Mouse (Mus musculus) cerebellum, postnatal 25 days (tissue): ENCODE measurements at regions not wholly inside any gene's neighbourhood (a gene's known extent, or its start where the extent isn't known, plus 50 kb on each side); places are given as distances from the start of the nearest gene placed in this dataset.
A peak's percentile ranks its signal among the peaks of the same experiment; 100 is the strongest.

Source experiments
- DNase-seq, 2 experiments: peaks; one replicate each; pipeline ENCODE4 v3.0.0; 2021; ENCODE audit warnings: mixed read lengths in 2 of 2

DNA sequence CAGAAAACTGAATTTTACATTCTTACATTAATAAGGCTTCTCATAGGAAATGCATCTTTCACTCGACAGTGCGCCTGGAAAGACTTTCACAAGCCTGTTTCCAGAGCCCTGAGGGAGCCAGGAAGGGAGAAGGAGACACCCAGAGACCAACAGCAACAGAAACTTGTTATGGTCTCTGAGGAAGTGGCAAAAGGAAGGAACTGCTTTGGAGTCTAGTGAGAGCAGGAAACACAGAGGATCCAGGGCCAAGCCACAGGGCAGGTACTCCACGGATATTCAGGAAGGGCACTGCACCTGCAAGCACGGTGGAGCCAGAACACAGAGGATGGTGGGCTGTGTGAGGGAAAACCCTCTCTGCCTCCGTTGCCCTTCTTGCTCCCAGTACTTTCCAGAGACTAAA is 554.8 kb downstream of the Ptprc start:
- no peak for DNase-seq

DNA sequence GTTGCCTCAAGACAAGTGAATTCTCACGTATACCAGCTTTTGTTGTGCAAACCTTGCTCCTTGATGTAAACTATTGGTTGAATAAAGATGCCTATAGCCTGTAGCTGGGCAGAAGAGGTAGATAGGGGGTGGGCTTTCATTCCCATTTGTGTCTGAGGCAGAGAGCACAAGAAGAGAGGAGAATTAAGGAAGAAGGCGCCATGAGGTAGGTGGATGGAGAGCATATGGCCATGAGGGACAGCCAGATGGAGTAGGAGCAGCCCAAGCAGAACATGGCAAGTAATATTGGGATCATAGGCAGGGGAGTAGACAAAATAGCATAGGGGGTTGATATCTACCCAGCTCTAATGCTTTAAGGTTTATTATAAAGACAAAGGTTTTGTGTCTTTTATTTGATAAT is 557.3 kb downstream of the Ptprc start:
- DNase-seq = peak; percentile 48 to 51

GRCm38 (mm10) chr1:137617513-137617912 is 558.0 kb downstream of the Ptprc start:
- DNase-seq = peak; percentile 23 to 30

GRCm38 (mm10) chr1:137606716-137607115 is 568.8 kb downstream of the Ptprc start:
- DNase-seq = no peak

- DNase-seq = no peak
These were observed 569.4 kb downstream of the Ptprc start for GRCm38 (mm10) chr1:137605890-137606663.

- no peak for DNase-seq
These were observed 581.8 kb downstream of the Ptprc start for GRCm38 (mm10) chr1:137593732-137594131.

GRCm38 (mm10) chr1:137591891-137592290 is 583.6 kb downstream of the Ptprc start:
- peak in 1 of 2 experiments; percentile 32 for DNase-seq

DNA sequence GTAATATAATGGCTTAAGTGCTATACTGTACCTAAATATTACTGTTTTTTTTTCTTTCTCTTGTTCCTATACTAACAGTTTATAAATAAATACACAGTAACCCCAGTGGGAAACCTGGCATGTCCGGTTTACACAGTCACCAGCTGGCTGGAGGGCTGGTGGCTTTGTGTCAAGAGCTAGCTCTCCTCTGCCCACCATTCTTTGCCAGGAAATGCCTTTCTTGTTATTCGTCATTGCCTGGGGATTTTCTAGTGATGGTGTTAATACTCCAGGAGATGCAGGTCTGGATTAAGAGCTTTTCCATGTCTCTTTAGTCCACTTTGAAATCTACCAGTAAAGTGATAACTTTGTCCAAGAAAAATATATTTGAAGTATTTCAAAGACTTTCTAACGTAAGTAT is 584.2 kb downstream of the Ptprc start:
- peak; percentile 77 to 87 for DNase-seq

GRCm38 (mm10) chr1:137588304-137589300 is 586.9 kb downstream of the Ptprc start:
- peak; percentile 82 to 85 for DNase-seq

DNA sequence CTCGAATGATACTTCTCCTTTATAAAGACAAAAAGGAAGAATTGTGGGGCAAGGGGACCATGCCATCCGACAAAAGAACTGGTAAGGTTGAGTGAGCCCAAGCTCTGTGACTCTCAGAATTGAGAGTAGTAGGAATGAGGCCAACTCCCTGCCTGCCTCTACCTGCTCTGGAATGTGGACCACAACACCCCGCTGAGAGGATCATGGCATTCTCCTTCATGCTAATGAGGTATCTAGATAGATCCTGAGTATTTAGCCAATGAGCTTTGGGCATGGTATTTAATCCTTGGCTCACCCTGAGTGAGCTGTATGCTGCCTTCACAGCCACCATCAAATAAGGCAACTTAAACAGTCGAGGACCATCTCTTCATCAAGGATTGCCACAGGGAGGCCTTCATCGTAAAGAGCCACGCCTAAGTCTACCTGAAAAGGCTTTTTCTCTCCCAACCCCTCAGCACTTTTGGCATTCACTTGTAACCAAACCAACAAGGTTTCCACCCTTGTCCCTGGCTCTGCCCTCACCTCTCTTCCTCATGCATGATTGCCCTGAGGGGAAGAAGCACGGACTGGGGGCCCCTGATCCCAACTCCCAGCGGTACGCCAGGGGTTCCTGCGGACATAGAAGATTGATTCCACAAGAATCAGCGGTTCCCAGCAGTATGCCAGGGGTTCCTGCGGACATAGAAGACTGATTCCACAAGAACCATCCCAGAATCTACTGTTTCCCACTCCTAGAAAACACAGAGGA is 587.9 kb downstream of the Ptprc start:
- peak; percentile 38 to 60 for DNase-seq

- DNase-seq = peak; percentile 34 to 43
These were observed 590.8 kb downstream of the Ptprc start for GRCm38 (mm10) chr1:137584696-137585095.

DNA sequence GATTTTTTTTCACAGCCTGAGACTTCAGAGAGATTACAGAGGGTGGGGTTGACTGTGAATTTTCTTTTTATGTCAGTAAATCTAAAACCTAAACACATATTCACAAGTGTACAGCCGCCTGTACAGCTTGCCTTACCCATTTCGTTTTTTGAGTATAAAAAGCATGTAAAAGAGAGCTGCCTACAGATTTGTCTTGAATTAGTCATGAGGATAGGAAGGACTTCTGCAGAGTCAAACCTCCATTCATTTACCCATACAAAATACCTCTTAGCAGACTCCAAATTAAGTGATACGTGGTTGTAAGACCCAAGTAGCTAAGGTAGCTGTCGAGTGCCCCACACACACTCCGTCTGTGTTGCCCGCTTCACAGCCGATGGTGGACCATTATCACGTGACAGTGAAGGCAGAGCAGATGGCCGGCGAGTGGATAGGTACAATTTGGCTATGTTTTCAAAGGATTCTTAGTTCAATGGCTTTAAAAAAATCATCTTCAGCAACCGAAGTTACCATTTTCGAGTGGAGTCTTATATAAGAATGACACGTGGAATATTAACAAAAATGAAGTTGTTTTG is 591.3 kb downstream of the Ptprc start:
- peak; percentile 21 to 38 for DNase-seq

DNA sequence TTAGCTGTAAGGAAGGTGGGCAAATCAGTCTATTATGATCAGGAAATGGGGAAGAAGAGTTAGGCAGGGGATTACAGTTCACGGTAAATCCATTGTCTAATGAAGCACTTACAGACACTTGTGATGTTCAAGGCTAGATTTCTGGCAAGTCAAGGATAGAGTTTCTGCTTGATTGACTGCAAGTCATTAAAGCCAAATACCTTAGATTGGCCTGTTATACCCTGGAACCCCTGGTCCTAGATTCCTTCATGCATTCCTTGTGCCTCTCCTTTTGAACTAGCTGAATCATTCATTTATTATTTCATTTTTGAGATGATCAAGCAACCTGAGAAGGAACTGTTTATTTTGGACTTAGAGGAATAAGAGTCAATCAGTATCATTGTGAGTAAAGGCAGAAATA is 597.9 kb downstream of the Ptprc start:
- no peak for DNase-seq

DNA sequence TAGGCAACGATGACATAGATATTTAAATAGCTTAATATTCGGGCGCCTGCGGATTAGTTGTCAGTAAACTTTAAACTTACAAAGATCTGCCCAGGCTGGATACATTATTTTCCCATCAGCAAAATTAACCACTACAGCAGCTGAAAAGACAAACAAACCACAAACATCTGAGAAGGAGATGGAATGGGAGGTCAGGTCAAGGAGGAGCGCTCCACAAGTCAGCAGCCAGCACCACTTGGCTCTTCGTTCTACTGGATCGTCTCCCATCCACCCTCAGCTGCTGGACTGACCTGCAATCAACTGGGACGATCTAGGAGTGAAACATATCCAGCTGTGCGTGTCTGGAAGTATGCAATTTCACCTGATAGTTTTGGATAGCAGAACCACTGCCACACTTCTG is 599.3 kb downstream of the Ptprc start:
- no peak for DNase-seq

DNA sequence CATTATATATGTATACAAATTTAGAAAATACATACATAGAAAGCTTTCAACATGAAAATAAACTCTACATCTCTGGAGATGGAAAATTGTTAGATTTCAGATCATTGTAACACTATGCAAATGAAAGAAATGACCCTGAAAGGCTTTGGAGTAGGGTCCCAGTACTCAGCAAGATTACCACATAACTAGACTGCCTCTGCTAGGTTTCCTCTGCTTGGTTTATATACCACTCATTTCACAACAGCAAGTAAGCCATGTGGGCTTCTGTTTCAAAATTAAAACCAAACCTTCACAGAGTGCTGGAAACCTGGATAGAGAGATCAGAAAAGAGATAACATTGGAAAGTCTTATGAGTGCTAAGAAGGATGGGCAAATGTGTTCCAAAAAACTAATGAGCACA is 600.1 kb downstream of the Ptprc start:
- no peak for DNase-seq

- DNase-seq = no peak
These were observed 603.3 kb downstream of the Ptprc start for GRCm38 (mm10) chr1:137571905-137572865.

DNA sequence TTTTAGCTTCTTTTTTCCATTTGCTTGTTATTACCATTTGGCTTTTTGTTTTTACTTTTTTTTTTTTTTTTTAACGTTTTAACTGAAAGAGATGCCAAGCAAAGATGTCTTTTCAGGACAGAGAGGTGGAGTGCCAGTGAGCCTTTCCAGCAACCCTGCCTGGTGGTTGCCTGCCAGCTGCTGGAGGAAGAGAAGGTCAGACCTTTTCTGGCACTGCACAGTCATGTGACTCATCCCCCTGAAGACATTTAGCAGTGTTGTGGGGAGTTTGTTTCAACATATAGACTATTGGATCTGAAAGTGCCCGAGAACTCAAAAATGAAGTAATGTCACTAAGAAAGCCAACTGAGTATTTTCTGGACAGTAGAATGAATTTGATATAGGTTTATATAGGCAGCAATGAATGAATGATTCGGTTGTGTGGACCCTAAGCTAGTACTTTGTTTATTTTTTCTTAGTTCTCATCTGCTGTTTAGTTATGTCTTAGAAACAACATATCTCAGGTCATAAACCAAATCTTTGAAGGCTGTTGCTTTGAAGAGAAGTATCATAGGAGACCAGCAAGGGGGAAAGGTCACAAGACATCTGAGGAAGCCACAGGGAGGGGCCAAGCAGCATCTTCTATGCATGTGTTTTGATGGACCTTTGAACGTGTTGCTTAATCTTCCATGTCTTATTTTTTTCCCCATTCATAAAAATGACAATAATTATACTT is 604.2 kb downstream of the Ptprc start:
- DNase-seq = peak in 1 of 2 experiments; percentile 53

- no peak for DNase-seq
These were observed 607.3 kb upstream of the Nr5a2 start for GRCm38 (mm10) chr1:137567526-137567925.

- DNase-seq = no peak
These were observed 605.4 kb upstream of the Nr5a2 start for GRCm38 (mm10) chr1:137565573-137566048.

GRCm38 (mm10) chr1:137561686-137562085 is 601.4 kb upstream of the Nr5a2 start:
- DNase-seq = no peak
